In genomic region chr8:71595862-71596261, GRCm38 (mm10) we compare ENCODE assay signal across 8 mouse cellular contexts. TPM values are rescaled to one million over a fixed set of nuclear protein-coding genes. Genes with fewer than 3 reads are reported as not detected.
A peak's percentile ranks its signal among the peaks of the same experiment; 100 is the strongest.
DNase-seq lines count a peak whose midpoint lies in the region; ATAC-seq and TF ChIP-seq lines count a peak whose summit lies in the region.

No protein-coding gene starts in this region.

- peak; percentile 82 for DNase-seq in R1 (ENCODE audit: low read depth, low spot score)
- DNase-seq in cerebellum, postnatal 25 days: peak; percentile 95 to 98
- peak; percentile 89 to 90 for DNase-seq in frontal cortex, postnatal 36 days (ENCODE audit: low spot score in 2 of 2)
- DNase-seq in hindbrain, postnatal 0 days (ENCODE audit: low spot score): peak; percentile 91
- peak; percentile 85 to 92 for DNase-seq in left cerebral cortex, adult 2 months (ENCODE audit: extremely low spot score in 1 of 2, low spot score in 2 of 2)
- DNase-seq in right cerebral cortex, adult 18-20 months: peak; percentile 88
- peak; percentile 76 to 84 for DNase-seq in urinary bladder, adult 18-20 months (ENCODE audit: low spot score in 2 of 2)

- peak; percentile 50 for ATAC-seq in hindbrain, postnatal 0 days

- WGBS in hindbrain, postnatal 0 days: 8% methylated on average over 27 of the region's 27 CpGs

- 0 out of 2 replicates have a peak overlapping the region, but pooled peaks have one; percentile 21 for H3K9ac ChIP-seq in hindbrain, postnatal 0 days (replicated peaks; ENCODE audit: low read length)

- intact Hi-C loops in left cerebral cortex, adult 2 months (cut with DNase I): loop anchor here (1.0 to 5.0 kb wide), 2 partner anchors 35 to 154 kb away; no protein-coding TSS in a partner anchor

- H3K4me3 ChIP-seq in hindbrain, postnatal 0 days (ENCODE audit: low read length): no peak overlapping the region
- H3K4me3 ChIP-seq in left cerebral cortex, adult 2 months: peak overlapping the region; percentile 35
- peak overlapping the region; percentile 69 for H3K4me3 ChIP-seq in megakaryocyte, embryonic 14.5 days (replicated peaks)

- H3K36me3 ChIP-seq in hindbrain, postnatal 0 days (ENCODE audit: insufficient read depth, low read length): no peaks in the 10 kb centered on the region
- peaks cover 71% of the 10 kb centered on the region for H3K36me3 ChIP-seq in megakaryocyte, embryonic 14.5 days (replicated peaks; ENCODE audit: low read length)

- peak overlapping the region; percentile 25 for H3K4me2 ChIP-seq in hindbrain, postnatal 0 days (ENCODE audit: low read depth, low read length)

- H3K4me1 ChIP-seq in hindbrain, postnatal 0 days (ENCODE audit: insufficient read depth, low read length): peaks cover 11% of the 10 kb centered on the region
- peaks cover 54% of the 10 kb centered on the region for H3K4me1 ChIP-seq in megakaryocyte, embryonic 14.5 days

- H3K9me3 ChIP-seq in hindbrain, postnatal 0 days (ENCODE audit: low read length): no peaks in the 10 kb centered on the region
- no peaks in the 10 kb centered on the region for H3K9me3 ChIP-seq in megakaryocyte, embryonic 14.5 days

- no peak overlapping the region for H3K27ac ChIP-seq in hindbrain, postnatal 0 days
- peak overlapping the region; percentile 42; the same call in 1 of the 2 replicates for H3K27ac ChIP-seq in left cerebral cortex, adult 2 months

- peak; percentile 100 for TF ChIP-seq CTCF in hindbrain, postnatal 0 days (IDR thresholded peaks at IDR 0.05; ENCODE audit: low read depth)
- peak; percentile 100 for TF ChIP-seq CTCF in left cerebral cortex, adult 2 months (IDR thresholded peaks at IDR 0.05)

- H3K27me3 ChIP-seq in hindbrain, postnatal 0 days (ENCODE audit: insufficient read depth, low read length): peaks cover 4% of the 10 kb centered on the region; the same call in 1 of the 2 replicates
- H3K27me3 ChIP-seq in megakaryocyte, embryonic 14.5 days (replicated peaks): no peaks in the 10 kb centered on the region

RNA-seq across cellular contexts. Expression of gene Fam129c, which starts 1.6 kb away (rescaled TPM):
- total RNA-seq in hindbrain, postnatal 0 days (2014; rRNA removed): 6.0 TPM in 2 replicates
- 3.3 and 4.0 TPM in 2 replicates for polyA plus RNA-seq in hindbrain, postnatal 0 days (2015; fragmentation: Nextera tagmentation; extraction: Ambion mirVana)
- total RNA-seq in left cerebral cortex, adult 2 months (2021): 1 to 10 TPM; 3.1 to 4.0 TPM
- 2.5 and 27.1 TPM in 2 replicates for polyA plus RNA-seq in megakaryocyte, embryonic 14.5 days (2012; ENCODE audit: insufficient read depth, low replicate concordance)

RNA-seq across cellular contexts. Expression of gene Pgls, which starts 3.9 kb away (rescaled TPM):
- 344 and 379 TPM in 2 replicates for total RNA-seq in hindbrain, postnatal 0 days (2014; rRNA removed)
- 272 and 275 TPM in 2 replicates for polyA plus RNA-seq in hindbrain, postnatal 0 days (2015; fragmentation: Nextera tagmentation; extraction: Ambion mirVana)
- 10 to 100 TPM; 29.1 to 33.0 TPM for total RNA-seq in left cerebral cortex, adult 2 months (2021)
- polyA plus RNA-seq in megakaryocyte, embryonic 14.5 days (2012; ENCODE audit: insufficient read depth, low replicate concordance): 330 and 634 TPM in 2 replicates

RNA-seq across cellular contexts. Expression of gene Colgalt1, which starts 14.9 kb away (rescaled TPM):
- 95.9 and 121 TPM in 2 replicates for total RNA-seq in hindbrain, postnatal 0 days (2014; rRNA removed)
- polyA plus RNA-seq in hindbrain, postnatal 0 days (2015; fragmentation: Nextera tagmentation; extraction: Ambion mirVana): 55.3 and 56.7 TPM in 2 replicates
- 10 to 100 TPM; 47.2 to 50.9 TPM for total RNA-seq in left cerebral cortex, adult 2 months (2021)
- 14.0 and 14.8 TPM in 2 replicates for polyA plus RNA-seq in megakaryocyte, embryonic 14.5 days (2012; ENCODE audit: insufficient read depth, low replicate concordance)

RNA-seq across cellular contexts. Expression of gene Slc27a1, which starts 27.2 kb away (rescaled TPM):
- 210 and 238 TPM in 2 replicates for total RNA-seq in hindbrain, postnatal 0 days (2014; rRNA removed)
- 127 and 152 TPM in 2 replicates for polyA plus RNA-seq in hindbrain, postnatal 0 days (2015; fragmentation: Nextera tagmentation; extraction: Ambion mirVana)
- total RNA-seq in left cerebral cortex, adult 2 months (2021): 100 to 1,000 TPM; 108 to 109 TPM
- 1.8 and 16.4 TPM in 2 replicates for polyA plus RNA-seq in megakaryocyte, embryonic 14.5 days (2012; ENCODE audit: insufficient read depth, low replicate concordance)

RNA-seq across cellular contexts. Expression of gene Nxnl1, which starts 29.5 kb away (rescaled TPM):
- not detected in 2 replicates for total RNA-seq in hindbrain, postnatal 0 days (2014; rRNA removed)
- polyA plus RNA-seq in hindbrain, postnatal 0 days (2015; fragmentation: Nextera tagmentation; extraction: Ambion mirVana): 0.20 TPM in 1 of 2 replicates, not detected in the other
- total RNA-seq in left cerebral cortex, adult 2 months (2021): under 1 TPM in 1 of 2 experiments, not detected in 1; 0.11 TPM
- not detected in 2 replicates for polyA plus RNA-seq in megakaryocyte, embryonic 14.5 days (2012; ENCODE audit: insufficient read depth, low replicate concordance)

Comparison
In these comparisons a context has a peak if more than half of its experiments do, and no peak if none do; other contexts are left out.
1. RNA of gene Pgls, which starts 3.9 kb away (total RNA-seq): 344 to 379 TPM in hindbrain, postnatal 0 days; 29.1 to 33.0 TPM in left cerebral cortex, adult 2 months; every median in the first group is over 10 times any median in the second.
2. Peak in every context shown above with its lines, with median percentiles within 50 percentile points of each other: DNase-seq.